Mouse (Mus musculus): Measurements from ENCODE around the gene Cmip.

Cmip gene

DNA sequence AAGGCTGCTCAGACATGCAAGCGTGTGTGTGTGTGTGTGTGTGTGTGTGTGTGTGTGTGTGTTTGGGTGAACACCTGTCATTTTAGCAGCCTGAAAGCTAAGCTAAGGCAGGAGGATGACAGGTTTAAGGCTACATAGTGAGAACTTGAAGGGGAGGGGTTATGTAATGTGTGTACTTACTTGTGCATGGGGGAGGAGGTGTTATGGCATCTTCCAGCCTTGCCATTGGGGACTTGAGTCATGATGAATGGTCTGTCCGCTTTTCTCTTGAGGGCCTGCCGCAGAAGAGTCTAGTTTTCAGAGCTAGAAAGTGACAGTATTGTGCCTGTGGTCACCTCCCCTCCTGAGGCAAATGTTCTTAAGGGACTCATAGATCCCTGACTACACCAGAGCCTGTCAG lies 174.7 kb downstream of the Cmip start:
- no peak for DNase-seq

DNA sequence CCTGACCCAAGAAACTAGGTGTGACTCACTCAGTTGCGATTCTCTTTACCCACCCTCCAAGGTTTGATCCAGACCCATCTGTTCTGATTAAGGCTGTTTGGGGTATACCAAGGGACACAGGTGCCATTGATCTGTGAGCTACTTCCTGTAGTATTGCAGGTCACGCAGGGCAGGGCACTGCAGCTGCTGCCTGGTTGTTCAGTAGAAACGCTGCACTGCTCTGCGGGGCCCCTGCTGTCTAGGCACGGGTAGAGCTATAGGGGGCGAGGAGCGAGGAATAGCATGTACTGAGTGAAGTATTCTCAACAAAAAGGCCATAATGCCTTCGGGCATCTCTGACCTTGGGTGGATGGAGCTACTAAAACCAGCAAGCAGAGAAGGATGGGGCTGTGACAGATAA lies 175.2 kb downstream of the Cmip start:
- DNase-seq, result no peak

DNA sequence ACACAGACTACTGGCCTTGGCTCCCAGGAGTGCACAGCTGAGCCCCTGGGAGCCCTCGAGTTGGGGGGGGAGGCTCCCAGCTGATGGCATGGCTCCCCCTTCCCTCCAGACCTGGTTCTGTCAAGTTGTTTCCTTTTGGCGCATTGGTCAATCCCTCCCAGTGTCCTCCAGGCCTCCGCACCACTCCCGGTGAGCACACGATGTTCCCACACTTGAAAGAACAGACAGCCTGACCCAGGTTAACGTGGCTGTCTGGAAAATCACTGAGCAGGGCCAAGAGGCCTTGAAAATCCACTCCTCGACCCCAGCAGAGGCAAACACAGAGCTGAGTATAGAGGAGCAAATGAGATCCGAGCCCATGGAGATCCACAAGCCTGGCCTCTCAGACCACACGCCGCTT lies 177.1 kb downstream of the Cmip start:
- no peak for DNase-seq

DNA sequence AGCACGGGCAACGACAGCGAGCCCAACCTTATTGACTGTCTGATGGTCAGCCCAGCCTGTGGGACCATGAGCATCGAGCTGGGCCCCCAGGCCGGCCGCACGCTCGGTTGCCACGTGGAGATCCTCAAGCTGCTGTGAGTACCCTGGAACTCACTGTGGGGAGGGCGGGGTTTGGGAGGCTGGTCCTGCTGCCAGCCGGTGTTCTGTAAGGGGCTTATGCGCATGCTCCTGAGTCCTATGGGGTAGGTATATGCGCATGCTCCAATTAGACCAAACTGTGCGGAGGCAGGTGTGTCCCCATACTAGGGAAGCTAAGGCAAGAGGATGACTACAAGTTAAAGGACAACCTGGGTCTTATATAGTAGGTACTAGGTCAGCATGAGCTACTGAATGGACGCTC lies 179.9 kb downstream of the Cmip start:
- DNase-seq, result no peak

DNA sequence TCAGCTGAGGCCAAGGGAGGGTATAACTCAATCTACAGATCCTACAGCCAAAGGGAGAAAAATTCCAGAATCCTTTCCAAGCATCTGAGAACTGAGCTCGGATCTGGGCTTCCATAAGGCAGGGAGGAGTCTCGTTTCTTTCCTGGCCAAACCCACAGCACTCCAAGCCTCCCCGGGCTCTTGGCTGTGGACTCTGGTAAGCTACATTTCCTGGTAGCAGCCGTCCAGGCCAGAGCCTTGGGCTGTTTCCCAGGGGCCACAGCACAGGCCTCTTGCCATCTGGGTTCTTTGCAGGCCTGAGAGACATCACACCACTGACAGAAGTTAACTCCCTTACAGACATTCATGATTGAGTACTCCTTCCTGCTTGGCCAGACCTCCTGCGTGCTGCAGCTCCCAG lies 180.8 kb downstream of the Cmip start:
- peak; percentile 81 to 88 for DNase-seq

DNA sequence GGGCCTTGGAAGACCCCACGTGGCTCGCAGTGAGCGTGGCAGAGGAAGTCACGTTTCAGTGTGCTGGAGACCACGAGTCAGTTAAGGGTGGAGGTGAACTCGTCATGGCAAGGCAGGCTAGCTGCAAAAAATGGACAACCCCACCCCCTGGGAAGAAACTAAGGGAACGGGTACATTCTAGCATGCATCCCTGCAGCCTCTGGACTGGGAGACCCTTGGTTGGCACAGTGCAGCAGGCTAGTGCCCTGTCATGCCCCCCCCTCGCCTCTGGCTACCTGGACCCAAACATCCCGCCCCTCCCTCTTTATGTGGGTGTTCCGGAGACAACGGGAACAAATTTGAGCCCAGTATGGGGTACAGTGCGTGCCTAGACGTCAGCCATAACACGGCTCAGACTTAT lies 183.5 kb downstream of the Cmip start:
- no peak for DNase-seq

DNA sequence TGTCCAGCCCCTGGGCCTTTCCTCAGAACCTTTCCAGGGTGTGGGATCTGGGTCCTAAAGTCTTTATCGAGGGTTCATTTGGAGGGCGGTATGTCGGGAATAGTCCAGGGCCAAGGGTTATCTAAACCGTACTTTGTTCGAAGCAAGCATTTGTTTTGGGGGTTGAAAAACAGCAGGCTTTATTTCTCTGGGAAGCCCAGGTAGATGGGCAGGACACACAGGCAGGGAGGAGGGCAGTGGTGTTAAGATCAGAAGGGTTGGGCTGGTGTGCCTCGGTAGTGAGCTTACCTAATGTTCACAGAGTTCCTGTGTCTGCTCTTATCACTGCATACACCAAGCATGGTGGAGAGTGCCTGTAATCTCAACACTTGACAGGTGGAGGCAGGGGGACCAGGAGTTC lies 183.9 kb downstream of the Cmip start:
- DNase-seq, result no peak

DNA sequence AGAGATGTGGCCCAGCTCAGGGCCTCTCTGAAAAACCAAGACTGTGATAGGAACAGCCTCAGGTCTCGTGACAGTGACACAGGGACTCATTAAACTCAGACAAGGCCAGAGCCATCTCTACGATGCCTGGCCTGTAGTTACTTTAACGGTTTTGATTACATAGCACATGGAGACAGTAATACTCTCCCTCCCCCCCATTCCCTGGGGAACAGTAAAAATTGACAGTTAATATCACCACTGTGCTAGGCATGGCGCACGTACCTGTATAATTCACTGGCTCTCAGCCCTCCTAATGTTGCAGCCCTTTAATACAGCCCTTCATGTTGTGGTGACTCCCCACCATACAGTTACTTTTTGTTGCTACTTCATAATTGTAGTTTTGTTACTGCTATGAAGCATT lies 188.6 kb downstream of the Cmip start:
- no peak for DNase-seq

DNA sequence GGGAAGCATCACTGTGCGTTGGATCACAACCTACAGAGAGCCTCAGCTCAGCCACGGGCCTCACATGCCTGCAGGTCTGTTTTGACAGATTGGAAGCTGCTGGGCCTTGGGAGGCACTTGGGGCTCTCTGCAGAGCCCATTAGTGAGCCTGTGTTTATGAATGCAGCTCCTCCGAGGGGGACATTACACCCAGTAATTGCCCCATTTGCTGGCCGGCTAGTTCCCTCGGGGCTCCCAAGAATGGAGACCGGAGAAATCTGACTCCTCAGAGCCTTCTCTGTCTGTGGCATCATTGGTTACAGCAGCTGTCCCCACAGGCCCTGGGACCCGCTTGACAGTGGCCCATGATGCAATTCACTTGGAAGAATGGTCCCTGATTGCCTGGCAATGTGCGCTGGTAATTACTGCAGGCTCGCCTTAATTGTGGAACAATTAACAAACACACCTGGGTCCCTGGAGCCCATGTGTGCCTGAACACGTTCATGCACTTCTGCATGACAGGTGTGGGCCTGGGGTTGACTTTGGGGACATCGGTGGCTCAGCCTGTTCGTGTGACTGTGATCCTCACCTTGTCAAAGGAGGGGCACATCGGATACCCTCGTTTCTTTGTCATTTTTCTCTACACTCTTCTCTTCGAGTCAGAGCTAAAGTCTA lies 189.6 kb downstream of the Cmip start:
- no peak for DNase-seq

DNA sequence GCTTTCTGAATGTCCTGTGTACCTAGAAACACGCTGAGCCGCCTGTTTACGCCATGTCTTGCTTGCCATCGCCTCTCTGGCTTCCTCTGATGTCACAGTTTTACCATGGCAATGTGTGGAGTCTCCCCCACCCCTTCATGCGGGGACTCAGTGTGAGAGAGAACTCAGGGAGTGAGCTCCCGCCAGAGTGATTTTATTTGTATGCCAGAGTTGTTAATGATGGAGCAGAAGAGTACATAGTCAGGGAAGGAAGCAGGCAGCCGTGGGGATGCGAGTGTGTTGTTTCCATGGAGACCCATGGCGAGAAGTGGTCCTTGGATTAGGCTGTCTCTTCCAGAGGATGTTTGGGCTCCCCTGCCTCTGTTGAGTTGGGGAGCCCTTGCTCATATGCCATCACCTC lies 194.2 kb downstream of the Cmip start:
- no peak for DNase-seq

DNA sequence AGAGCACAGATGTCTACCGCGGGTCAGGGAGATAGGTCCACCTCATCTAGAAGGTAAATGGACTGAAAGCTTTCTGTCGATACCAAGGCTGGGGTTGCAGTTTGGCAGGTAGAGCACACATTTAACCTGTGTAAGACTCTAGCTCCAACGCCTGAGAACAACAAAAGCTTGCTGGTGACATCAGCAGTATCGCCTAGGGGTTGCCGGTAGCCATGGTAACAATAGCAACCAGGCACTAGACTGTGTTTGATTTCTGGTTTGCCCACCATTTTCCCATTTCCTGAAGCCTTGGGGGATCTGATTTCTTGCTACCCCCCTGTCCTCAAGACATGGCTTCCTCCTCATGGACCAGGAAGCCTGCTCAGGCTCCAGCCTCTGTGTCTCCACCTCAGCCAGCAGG lies 197.1 kb downstream of the Cmip start:
- no peak for DNase-seq

DNA sequence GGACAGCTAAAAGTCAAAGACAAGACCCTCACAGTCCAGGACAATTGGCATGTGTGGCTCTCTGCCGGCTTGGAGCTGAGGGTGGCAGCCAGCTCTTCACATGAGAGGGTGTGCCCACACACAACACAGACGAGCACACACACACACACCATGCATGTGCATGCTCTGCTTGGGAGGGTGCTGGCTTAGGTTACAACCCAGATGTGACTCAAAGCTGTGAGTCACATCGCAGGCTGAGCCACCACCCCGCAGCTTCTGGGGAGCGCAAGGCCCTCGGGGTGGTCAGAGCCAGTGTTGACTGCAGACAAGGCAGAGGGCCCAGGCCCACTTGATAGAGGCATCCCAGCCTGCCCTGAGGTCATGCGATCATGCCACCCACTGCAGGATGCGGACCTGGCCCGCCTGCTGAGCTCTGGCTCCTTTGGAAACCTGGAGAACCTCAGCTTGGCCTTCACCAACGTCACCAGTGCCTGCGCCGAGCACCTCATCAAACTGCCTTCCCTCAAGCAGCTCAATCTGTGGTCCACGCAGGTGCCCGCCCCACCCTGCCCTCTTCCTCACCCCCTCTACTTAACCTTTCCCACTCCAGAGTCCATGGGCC lies 197.8 kb downstream of the Cmip start:
- DNase-seq, result no peak

DNA sequence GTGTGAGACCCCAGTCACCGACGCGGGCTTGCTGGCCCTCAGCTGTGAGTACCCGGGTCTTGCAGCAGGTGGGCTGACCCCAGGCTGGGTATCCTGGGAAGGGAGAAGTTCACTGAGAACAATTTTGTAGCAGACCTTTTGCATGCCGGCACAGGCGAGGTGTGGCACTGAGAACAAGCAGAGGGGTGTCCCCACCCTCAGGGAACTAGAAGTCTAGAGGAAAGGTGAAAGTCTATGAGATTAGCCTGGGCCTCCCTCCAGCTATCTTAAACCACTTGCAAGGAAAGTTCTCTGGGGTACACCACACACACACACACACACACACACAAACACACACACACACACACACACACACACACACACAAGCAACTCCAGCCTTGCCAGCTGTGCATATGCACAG lies 198.8 kb downstream of the Cmip start:
- no peak for DNase-seq

DNA sequence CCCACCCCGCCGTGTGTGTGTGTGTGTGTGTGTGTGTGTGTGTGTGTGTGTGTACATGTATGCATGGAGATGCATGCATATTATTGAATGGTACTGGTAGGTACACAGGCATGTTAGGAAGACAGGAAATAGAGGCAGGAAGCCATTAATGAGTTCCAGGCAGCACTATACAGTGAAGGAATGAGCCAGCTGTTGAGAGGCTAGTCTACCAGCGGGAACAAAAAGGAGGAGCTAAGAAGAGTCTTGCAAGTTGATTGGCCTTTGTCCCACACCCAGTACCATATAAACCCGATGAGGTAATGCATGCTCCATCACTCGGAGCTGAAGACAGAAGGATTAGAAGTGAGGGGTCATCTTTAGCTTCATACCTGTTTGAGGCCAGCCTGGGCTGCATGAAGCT lies 201.6 kb downstream of the Cmip start:
- DNase-seq, result no peak

DNA sequence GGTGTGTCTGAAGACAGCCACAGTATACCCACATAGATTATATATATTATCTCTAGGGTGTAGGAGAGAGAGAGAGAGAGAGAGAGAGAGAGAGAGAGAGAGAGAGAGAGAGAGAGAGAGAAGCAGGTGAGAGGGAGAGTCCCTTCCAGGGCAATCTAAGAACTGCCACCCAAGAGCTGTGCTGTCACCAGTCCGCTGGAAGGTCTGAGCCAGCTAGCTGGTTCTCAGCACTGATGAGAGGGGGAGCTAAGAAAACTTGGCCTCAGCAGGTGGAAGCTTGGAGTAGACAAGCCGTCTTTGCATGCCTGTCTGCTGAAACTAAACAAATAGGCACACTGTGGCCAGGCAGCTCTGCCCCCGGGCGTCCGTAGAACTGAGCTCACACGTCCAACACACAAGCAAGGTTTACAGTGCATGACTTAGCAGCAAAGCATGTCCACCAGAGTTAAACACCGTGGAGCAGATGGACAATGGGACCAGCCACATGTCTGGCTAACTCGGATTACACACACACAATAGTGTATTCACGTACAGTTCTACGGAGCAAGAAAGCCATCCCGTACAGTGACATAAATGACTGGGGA lies 205.9 kb downstream of the Cmip start:
- DNase-seq, result no peak

DNA sequence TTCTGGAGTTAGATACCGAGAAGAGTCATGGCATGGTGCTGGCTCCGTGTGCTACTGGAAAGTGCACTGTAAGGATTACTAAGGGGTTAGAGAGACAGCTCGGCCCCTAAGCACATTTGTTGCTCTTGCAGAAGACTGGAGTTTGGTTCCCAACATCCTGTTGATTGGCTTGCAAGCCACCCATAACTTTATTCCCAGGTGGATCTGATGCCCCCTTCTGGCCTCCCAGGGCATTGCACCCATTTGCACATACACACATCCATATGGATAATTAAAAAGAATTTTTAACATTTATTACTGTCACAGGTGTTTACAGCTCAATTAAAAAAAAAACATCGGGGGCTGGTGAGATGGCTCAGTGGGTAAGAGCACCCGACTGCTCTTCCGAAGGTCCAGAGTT lies 207.7 kb downstream of the Cmip start:
- DNase-seq, result peak; percentile 51 to 61

DNA sequence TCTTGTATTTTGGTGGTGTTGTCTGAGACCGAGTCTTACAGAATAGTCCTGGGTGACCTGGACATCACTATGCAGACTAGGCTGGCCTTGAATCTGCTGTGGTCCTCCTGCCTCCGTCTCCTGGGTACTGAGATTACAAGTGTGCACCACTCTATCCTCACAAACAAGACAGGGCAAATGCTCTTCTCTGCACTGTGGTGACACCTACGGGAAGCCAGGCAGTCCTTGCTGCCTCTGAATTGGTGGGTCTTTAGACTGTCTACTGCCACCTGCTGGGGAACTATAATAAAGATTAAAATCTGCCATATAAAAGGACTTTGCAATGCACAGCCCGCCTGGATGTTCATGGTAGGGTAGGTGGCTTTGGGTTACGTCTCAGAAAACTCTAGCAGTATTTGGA lies 208.4 kb downstream of the Cmip start:
- peak; percentile 86 to 92 for DNase-seq

DNA sequence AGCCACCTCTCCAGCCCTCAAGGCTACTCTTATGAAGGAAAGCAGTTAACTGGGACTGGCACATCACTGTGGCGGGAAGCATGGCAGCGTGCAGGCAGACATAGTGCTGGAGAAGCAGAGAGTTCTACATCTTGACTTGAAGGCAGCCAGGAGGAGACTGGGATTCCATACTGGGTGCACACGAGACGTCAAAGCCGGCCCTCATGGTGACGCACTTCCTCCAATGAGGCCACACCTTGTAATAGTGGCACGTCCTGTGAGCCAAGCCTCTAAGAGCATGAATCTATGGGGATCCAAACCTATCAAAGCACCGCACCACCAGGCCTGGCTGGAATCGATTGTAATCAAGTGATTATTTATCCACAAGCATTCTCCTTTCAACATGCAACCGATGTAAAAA lies 210.6 kb downstream of the Cmip start:
- no peak for DNase-seq

DNA sequence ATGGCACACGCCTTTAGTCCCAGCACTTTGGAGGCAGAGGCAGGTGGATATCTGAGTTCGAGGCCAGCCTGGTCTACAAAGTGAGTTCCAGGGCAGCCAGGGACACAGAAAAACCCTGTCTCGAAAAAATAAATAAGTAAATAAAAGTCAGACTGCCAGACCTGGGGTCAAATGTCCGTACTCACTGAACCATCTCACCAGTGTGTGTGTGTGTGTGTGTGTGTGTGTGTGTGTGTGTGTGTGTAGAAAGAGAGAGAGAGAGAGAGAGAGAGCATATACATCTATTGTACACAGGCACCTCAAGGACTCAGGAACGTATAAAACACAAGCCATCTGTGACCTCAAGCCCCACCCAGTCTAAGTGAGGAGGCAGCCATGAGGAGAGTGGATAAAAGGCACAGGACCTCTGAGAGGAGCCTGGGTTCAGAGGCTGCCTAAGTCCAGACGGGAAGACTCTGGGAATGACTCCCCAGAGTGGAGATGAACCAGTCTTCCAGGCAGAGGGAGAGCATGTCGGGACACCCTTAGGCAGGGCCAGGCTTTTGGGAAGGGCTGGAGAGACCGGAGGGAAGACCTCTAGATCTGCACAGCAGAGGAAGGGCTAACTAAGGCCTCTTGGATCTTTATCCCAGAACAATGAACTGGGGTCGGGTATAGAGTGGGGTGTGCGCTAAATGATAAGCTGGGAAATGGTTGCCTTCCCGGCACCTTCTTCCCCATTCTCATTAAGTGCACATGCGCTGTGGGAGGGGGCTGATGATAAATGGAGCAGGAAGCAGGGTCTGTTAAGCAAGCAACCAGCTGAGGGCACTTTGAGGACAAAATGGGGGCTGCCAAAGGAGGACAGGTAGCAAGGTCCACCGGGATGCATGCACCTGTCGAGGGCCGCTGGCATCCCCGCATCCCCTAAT lies 212.8 kb downstream of the Cmip start:
- no peak for DNase-seq

DNA sequence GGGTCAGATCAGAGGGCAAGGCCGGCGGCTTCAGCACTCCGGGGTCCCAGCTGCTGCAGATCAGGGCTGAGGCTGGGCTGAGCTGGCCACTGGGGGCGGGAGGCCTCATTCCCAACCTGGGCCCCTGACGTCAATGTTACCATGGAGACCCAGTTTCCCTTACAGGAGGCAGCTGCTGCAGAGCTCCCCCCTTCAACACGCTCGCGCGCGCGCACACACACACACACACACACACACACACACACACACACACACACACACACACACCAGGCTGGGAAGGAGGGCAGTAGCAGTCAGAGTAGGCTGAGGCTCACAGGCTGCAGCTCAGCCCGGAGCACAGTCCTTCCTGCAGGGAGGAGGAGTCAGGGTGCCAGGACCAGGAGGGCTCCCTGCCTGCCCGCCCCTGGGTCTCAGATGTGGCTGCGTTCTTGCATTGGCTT lies 213.5 kb downstream of the Cmip start:
- peak; percentile 90 to 91 for DNase-seq

DNA sequence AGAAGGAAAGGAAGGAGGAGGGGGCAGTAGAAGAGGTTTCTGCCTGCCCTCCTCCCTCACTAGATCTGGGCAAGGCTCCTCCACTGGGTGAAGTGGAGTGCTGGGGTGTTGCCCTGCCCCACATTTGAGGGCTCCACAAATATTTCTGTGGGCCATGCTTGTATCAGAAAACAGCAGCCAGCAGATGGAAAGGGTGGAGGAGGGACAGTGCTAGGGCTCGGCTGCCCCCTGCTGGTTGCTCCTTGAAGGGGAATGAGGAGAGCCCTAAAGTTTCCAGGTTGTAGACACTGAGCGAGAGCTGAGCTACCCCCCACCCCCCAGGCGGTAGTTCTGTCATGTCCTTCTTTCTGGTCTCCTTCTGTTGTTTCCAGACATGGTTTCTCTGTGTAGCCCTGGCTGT lies 214.3 kb downstream of the Cmip start:
- peak; percentile 86 to 88 for DNase-seq

DNA sequence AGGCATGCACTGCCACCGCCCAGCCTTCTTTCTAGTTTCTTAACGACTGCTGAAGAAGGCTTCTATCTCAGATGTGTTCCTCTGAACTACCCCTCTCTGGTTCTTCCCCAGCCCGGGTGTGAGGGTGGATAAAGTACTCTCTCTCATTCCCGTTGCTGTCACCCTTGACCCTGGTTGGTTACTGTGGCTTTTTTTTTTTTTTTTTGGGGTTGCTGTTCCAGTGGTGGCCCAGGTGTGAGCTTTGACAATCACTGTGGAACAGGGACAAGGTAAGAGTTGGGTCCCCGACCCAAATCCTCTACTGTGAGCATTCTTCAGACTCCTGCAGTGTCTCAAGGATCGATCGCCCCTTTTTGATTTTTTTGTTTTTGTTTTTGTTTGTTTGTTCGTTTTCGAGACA lies 214.8 kb downstream of the Cmip start:
- no peak for DNase-seq

DNA sequence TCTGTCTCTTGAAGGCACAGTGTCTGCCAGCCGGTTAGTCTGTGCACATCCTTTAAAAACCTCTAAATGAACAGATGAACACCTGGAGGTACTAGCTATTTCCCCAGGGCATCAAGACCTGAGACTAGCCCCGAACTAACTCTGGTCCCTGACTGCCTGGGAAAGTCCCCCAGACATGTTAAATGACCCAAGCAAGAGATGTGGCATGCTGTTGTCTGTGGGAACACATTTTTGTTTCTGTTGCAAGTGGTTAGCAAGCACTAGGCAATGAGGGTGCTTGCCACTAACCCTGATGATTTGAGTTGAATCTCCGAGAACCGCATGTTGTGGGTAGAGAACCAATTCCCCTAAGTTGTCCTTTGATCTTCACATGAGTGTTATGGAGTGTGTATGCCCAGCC lies 215.5 kb downstream of the Cmip start:
- DNase-seq, result no peak

DNA sequence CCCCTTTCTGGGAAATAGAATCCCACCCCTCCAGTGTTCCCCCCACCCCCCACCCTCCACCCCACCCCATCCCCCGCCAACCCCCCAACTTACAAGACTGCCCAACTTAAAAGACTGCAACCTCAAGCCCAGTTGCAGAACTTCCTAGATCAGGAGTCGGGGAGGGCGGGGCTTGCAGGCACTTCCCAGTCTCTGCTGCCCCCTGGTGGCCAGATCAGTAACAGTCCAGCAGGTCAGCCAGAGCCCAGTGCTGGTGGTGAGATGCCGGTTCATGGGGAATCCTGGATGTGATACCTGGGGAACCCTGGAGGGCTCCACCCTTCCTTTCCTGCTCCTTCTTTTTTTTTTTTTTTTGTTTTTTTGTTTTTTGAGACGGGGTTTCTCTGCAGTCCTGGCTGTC lies 218.1 kb downstream of the Cmip start:
- peak; percentile 97 to 99 for DNase-seq
